10 mouse cellular contexts compared by ENCODE assay signal in genomic region chr14:50892541-50893459, GRCm38 (mm10). TPM values are rescaled to one million over a fixed set of nuclear protein-coding genes. Genes with fewer than 3 reads are reported as not detected.
DNase-seq lines count a peak whose midpoint lies in the region; ATAC-seq and TF ChIP-seq lines count a peak whose summit lies in the region.
"Had no signal": no experiment of that assay in that cellular context is flagged by ENCODE, and none has a peak within 500 bp of the region (broad histone marks: within the 10 kb centered on the region; RNA-seq: fewer than 3 reads in every experiment).

No protein-coding gene starts in this region.

- TF ChIP-seq CTCF in brain, embryonic 14.5 days (IDR thresholded peaks at IDR 0.05; ENCODE audit: borderline replicate concordance, extremely low read depth, insufficient read depth, insufficient read length): no peak

- TF ChIP-seq POLR2A in brain, embryonic 14.5 days (IDR thresholded peaks at IDR 0.05; ENCODE audit: borderline replicate concordance, extremely low read depth, insufficient read depth, insufficient read length, poor library complexity, severe bottlenecking): no peak

- H3K27me3 ChIP-seq in kidney, embryonic 15.5 days: peaks cover 21% of the 10 kb centered on the region
- H3K27me3 ChIP-seq in forebrain, embryonic 13.5 days: peaks cover 12% of the 10 kb centered on the region

- H3K4me3 ChIP-seq in kidney, embryonic 15.5 days (replicated peaks): no peak overlapping the region
- no peak overlapping the region for H3K4me3 ChIP-seq in forebrain, embryonic 13.5 days
- H3K4me3 ChIP-seq: midbrain, embryonic 12.5 days had no signal

- 81% methylated on average over 22 of the region's 22 CpGs for WGBS in kidney, embryonic 15.5 days
- 84% methylated on average over 22 of the region's 22 CpGs for WGBS in forebrain, embryonic 13.5 days

- H3K4me1 ChIP-seq in kidney, embryonic 15.5 days: peaks cover 12% of the 10 kb centered on the region
- peaks cover 12% of the 10 kb centered on the region for H3K4me1 ChIP-seq in forebrain, embryonic 13.5 days

- H3K9me3 ChIP-seq in kidney, embryonic 15.5 days (replicated peaks): no peaks in the 10 kb centered on the region
- H3K9me3 ChIP-seq in forebrain, embryonic 13.5 days (replicated peaks): no peaks in the 10 kb centered on the region
- H3K9me3 ChIP-seq: midbrain, embryonic 12.5 days had no signal

- H3K27ac ChIP-seq in kidney, embryonic 15.5 days: no peak overlapping the region
- H3K27ac ChIP-seq in forebrain, embryonic 13.5 days: no peak overlapping the region
- H3K27ac ChIP-seq: midbrain, embryonic 12.5 days had no signal

- H3K36me3 ChIP-seq in kidney, embryonic 15.5 days: no peaks in the 10 kb centered on the region
- H3K36me3 ChIP-seq in forebrain, embryonic 13.5 days (ENCODE audit: poor library complexity, severe bottlenecking): no peaks in the 10 kb centered on the region
- H3K36me3 ChIP-seq: midbrain, embryonic 12.5 days had no signal

- no peak for ATAC-seq in kidney, embryonic 15.5 days (replicated peaks; ENCODE audit: low FRiP score)
- no peak for ATAC-seq in forebrain, embryonic 13.5 days

- intact Hi-C loops in heart, postnatal 14 days (cut with DNase I): no loop called here

- DNase-seq in kidney, adult 11 months: peak; percentile 11
- peak; percentile 5 for DNase-seq in brain, embryonic 14.5 days (ENCODE audit: low read depth)
- DNase-seq in heart, postnatal 14 days: peak; percentile 29 to 34
- peak; percentile 25 for DNase-seq in ovary, postnatal 14 days (ENCODE audit: low spot score)
- DNase-seq in left cerebral cortex, adult 18-20 months (ENCODE audit: low spot score in 2 of 2): no peak
- no peak for DNase-seq in liver

- no peak overlapping the region for H3K4me2 ChIP-seq in kidney, embryonic 15.5 days
- no peak overlapping the region for H3K4me2 ChIP-seq in forebrain, embryonic 13.5 days
- H3K4me2 ChIP-seq: midbrain, embryonic 12.5 days had no signal

- no peak overlapping the region for H3K9ac ChIP-seq in kidney, embryonic 15.5 days
- H3K9ac ChIP-seq in forebrain, embryonic 13.5 days: no peak overlapping the region
- H3K9ac ChIP-seq: midbrain, embryonic 12.5 days had no signal

RNA-seq across cellular contexts. Expression of gene Klhl33, which starts 4.5 kb away (rescaled TPM):
- polyA plus RNA-seq in kidney, embryonic 15.5 days (2015; fragmentation: Nextera tagmentation; extraction: Ambion mirVana): 0.19 TPM in 2 replicates
- polyA plus RNA-seq in brain, embryonic 14.5 days (2012; rRNA removed): 0.59 and 1.2 TPM in 2 replicates
- total RNA-seq in heart, postnatal 14 days (2021): 10 to 100 TPM; 14.5 to 22.5 TPM
- 0.12 and 0.29 TPM in 2 replicates for polyA plus RNA-seq in forebrain, embryonic 13.5 days (2015; fragmentation: Nextera tagmentation; extraction: Ambion mirVana)
- total RNA-seq in left cerebral cortex, adult 18-20 months (2021): 1 to 10 TPM; 5.6 to 6.5 TPM
- total RNA-seq: MEL had no signal

RNA-seq across cellular contexts. Expression of gene Tep1, which starts 22.4 kb away (rescaled TPM):
- polyA plus RNA-seq in kidney, embryonic 15.5 days (2015; fragmentation: Nextera tagmentation; extraction: Ambion mirVana): 6.2 and 8.5 TPM in 2 replicates
- 4.3 and 5.1 TPM in 2 replicates for polyA plus RNA-seq in brain, embryonic 14.5 days (2012; rRNA removed)
- total RNA-seq in heart, postnatal 14 days (2021): 10 to 100 TPM; 10.4 to 15.5 TPM
- 1.9 and 3.5 TPM in 2 replicates for polyA plus RNA-seq in forebrain, embryonic 13.5 days (2015; fragmentation: Nextera tagmentation; extraction: Ambion mirVana)
- 1 to 10 TPM; 2.6 to 4.6 TPM for total RNA-seq in left cerebral cortex, adult 18-20 months (2021)

RNA-seq across cellular contexts. Expression of gene Osgep, which starts 31.9 kb away (rescaled TPM):
- 166 and 173 TPM in 2 replicates for polyA plus RNA-seq in kidney, embryonic 15.5 days (2015; fragmentation: Nextera tagmentation; extraction: Ambion mirVana)
- polyA plus RNA-seq in brain, embryonic 14.5 days (2012; rRNA removed): 102 and 121 TPM in 2 replicates
- 10 to 100 TPM; 59.4 to 63.9 TPM for total RNA-seq in heart, postnatal 14 days (2021)
- 150 and 164 TPM in 2 replicates for polyA plus RNA-seq in forebrain, embryonic 13.5 days (2015; fragmentation: Nextera tagmentation; extraction: Ambion mirVana)
- 10 to 100 TPM; 30.9 to 35.2 TPM for total RNA-seq in left cerebral cortex, adult 18-20 months (2021)

RNA-seq across cellular contexts. Expression of gene Apex1, which starts 32.0 kb away (rescaled TPM):
- 301 and 306 TPM in 2 replicates for polyA plus RNA-seq in kidney, embryonic 15.5 days (2015; fragmentation: Nextera tagmentation; extraction: Ambion mirVana)
- polyA plus RNA-seq in brain, embryonic 14.5 days (2012; rRNA removed): 137 and 178 TPM in 2 replicates
- total RNA-seq in heart, postnatal 14 days (2021): 10 to 100 TPM; 26.3 to 29.4 TPM
- 355 and 364 TPM in 2 replicates for polyA plus RNA-seq in forebrain, embryonic 13.5 days (2015; fragmentation: Nextera tagmentation; extraction: Ambion mirVana)
- 10 to 100 TPM; 57.7 to 61.6 TPM for total RNA-seq in left cerebral cortex, adult 18-20 months (2021)

RNA-seq across cellular contexts. Expression of gene Pip4p1, which starts 37.9 kb away (rescaled TPM):
- polyA plus RNA-seq in kidney, embryonic 15.5 days (2015; fragmentation: Nextera tagmentation; extraction: Ambion mirVana): 49.5 and 53.9 TPM in 2 replicates
- 131 and 177 TPM in 2 replicates for polyA plus RNA-seq in brain, embryonic 14.5 days (2012; rRNA removed)
- 10 to 100 TPM; 19.2 to 21.8 TPM for total RNA-seq in heart, postnatal 14 days (2021)
- 73.7 and 76.9 TPM in 2 replicates for polyA plus RNA-seq in forebrain, embryonic 13.5 days (2015; fragmentation: Nextera tagmentation; extraction: Ambion mirVana)
- 100 to 1,000 TPM in 1 of 2 experiments, 10 to 100 TPM in 1; 92.3 to 102 TPM for total RNA-seq in left cerebral cortex, adult 18-20 months (2021)

Comparison
In these comparisons a context has a peak if more than half of its experiments do, and no peak if none do; other contexts are left out.
1. DNase-seq: peak in kidney, adult 11 months (single experiment), brain, embryonic 14.5 days (single experiment), heart, postnatal 14 days (2 of 2) and ovary, postnatal 14 days (single experiment); none in left cerebral cortex, adult 18-20 months (0 of 2) and liver (single experiment).